Mouse (Mus musculus): ENCODE measurements at regions not wholly inside any gene's neighbourhood (a gene's known extent, or its start where the extent isn't known, plus 50 kb on each side); places are given as distances from the start of the nearest gene placed in this dataset.
"Not testable (repeated sequence)": the region's sequence is repeated elsewhere in the genome, so short reads cannot be mapped to it uniquely, and the experiment has no call there.

- not testable (repeated sequence) for DNase-seq (ENCODE audit: low spot score)
Measured at GRCm38 (mm10) chr3:110880472-110880871, 629.7 kb upstream of the Prmt6 start.

GRCm38 (mm10) chr3:110865989-110866388, 615.2 kb upstream of the Prmt6 start:
- no peak for DNase-seq (ENCODE audit: low spot score)

- no peak for DNase-seq (ENCODE audit: low spot score)
Measured at GRCm38 (mm10) chr3:110847222-110847621, 596.4 kb upstream of the Prmt6 start.

GRCm38 (mm10) chr3:110820709-110821401, 570.1 kb upstream of the Prmt6 start:
- DNase-seq (ENCODE audit: low spot score), result no peak

- no peak for DNase-seq (ENCODE audit: low spot score)
Measured at GRCm38 (mm10) chr3:110789009-110789586, 538.3 kb upstream of the Prmt6 start.

GRCm38 (mm10) chr3:110755266-110755665, 504.5 kb upstream of the Prmt6 start:
- no peak for DNase-seq (ENCODE audit: low spot score)

- no peak for DNase-seq (ENCODE audit: low spot score)
Measured at GRCm38 (mm10) chr3:110746273-110746672, 495.5 kb upstream of the Prmt6 start.

GRCm38 (mm10) chr3:110700122-110700521, 449.3 kb upstream of the Prmt6 start:
- DNase-seq (ENCODE audit: low spot score), result no peak

GRCm38 (mm10) chr3:110667525-110668005, 416.8 kb upstream of the Prmt6 start:
- DNase-seq (ENCODE audit: low spot score), result no peak

GRCm38 (mm10) chr3:110666992-110667391, 416.2 kb upstream of the Prmt6 start:
- DNase-seq (ENCODE audit: low spot score), result no peak

GRCm38 (mm10) chr3:110657495-110658105, 406.8 kb upstream of the Prmt6 start:
- no peak for DNase-seq (ENCODE audit: low spot score)

GRCm38 (mm10) chr3:110626326-110626725, 375.5 kb upstream of the Prmt6 start:
- DNase-seq (ENCODE audit: low spot score), result peak; percentile 2

- no peak for DNase-seq (ENCODE audit: low spot score)
Measured at GRCm38 (mm10) chr3:110599175-110599853, 348.5 kb upstream of the Prmt6 start.

- no peak for DNase-seq (ENCODE audit: low spot score)
Measured at GRCm38 (mm10) chr3:110582766-110583165, 332.0 kb upstream of the Prmt6 start.

GRCm38 (mm10) chr3:110579261-110579660, 328.5 kb upstream of the Prmt6 start:
- DNase-seq (ENCODE audit: low spot score), result no peak

GRCm38 (mm10) chr3:110567187-110567586, 316.4 kb upstream of the Prmt6 start:
- no peak for DNase-seq (ENCODE audit: low spot score)

- no peak for DNase-seq (ENCODE audit: low spot score)
Measured at GRCm38 (mm10) chr3:110547326-110547725, 296.5 kb upstream of the Prmt6 start.

GRCm38 (mm10) chr3:110538275-110538674, 287.5 kb upstream of the Prmt6 start:
- no peak for DNase-seq (ENCODE audit: low spot score)

Data from ovary, postnatal 10 days (tissue).